Mouse (Mus musculus) right cerebral cortex, postnatal 14 days (tissue): Measurements from ENCODE around the gene Olfr497.

Experiments
- DNase-seq: peaks from one replicate; pipeline ENCODE4 v3.0.0; 2022

Olfr497 gene

GRCm38 (mm10) chr7:108420121-108420520, at the start of gene Olfr497:
Gene Olfr497, plus strand, starts transcription at chr7:108420421.
- no peak for DNase-seq

- DNase-seq, result no peak
These were observed 27.4 kb upstream of the Olfr497 start, which contains the start of gene Olfr495 for GRCm38 (mm10) chr7:108392867-108393266. Gene Olfr495, plus strand, starts transcription at chr7:108393167.

GRCm38 (mm10) chr7:108465026-108465425, 44.8 kb downstream of the Olfr497 start, which contains the start of gene Olfr498:
Gene Olfr498, plus strand, starts transcription at chr7:108465326.
- DNase-seq, result no peak
